Mouse (Mus musculus) embryonic facial prominence, embryonic 10.5 days (tissue): ENCODE results near the gene Zfp335. TPM values are rescaled to one million over a fixed set of nuclear protein-coding genes. Genes with fewer than 3 reads are reported as not detected.
"Not testable (repeated sequence)": the region's sequence is repeated elsewhere in the genome, so short reads cannot be mapped to it uniquely, and the experiment has no call there.

Source experiments
- DNase-seq: peaks from one replicate; pipeline ENCODE4 v3.0.0-alpha.2; 2017; ENCODE audit warnings: low spot score
- H3K27ac ChIP-seq: fragments of 300-500 bp; sonication (generic); replicated peaks from 2 replicates; pipeline ENCODE4 v1.5.1; 2016; ENCODE audit warnings: mild to moderate bottlenecking
- H3K27me3 ChIP-seq: fragments of 300-500 bp; sonication (generic); replicated peaks from 2 replicates; pipeline ENCODE4 v1.6.1; 2016; ENCODE audit warnings: low read depth, mild to moderate bottlenecking; ENCODE audit not compliant: poor library complexity, severe bottlenecking
- H3K36me3 ChIP-seq: fragments of 300-500 bp; sonication (generic); replicated peaks from 2 replicates; pipeline ENCODE4 v1.6.1; 2016; ENCODE audit warnings: mild to moderate bottlenecking, moderate library complexity
- H3K4me1 ChIP-seq: fragments of 300-500 bp; sonication (generic); 2 replicates; pipeline ENCODE4 v1.6.1; 2016
- H3K4me3 ChIP-seq: fragments of 300-500 bp; sonication (generic); 2 replicates; pipeline ENCODE4 v1.5.1; 2016; ENCODE audit warnings: mild to moderate bottlenecking, moderate library complexity
- H3K9me3 ChIP-seq: fragments of 300-500 bp; sonication (generic); 2 replicates; pipeline ENCODE4 v1.6.1; 2016; ENCODE audit warnings: mild to moderate bottlenecking
- WGBS: fragments of 180-500 bp; shearing (Covaris S2); methylation state at CpG from one replicate; pipeline ENCODE4 v1.1.7; 2016; 5-methylcytosine and 5-hydroxymethylcytosine counted together
- polyA plus RNA-seq: library from polyadenylated mRNA; unstranded; fragments of >200 nt; fragmentation: Nextera tagmentation; extraction: Ambion mirVana; gene quantifications from 2 replicates; pipeline ENCODE4 v1.2.1, GENCODE M21; 2016

Gene Zfp335
- polyA plus RNA-seq, 1 experiment from 2014 or later: 18.2 TPM

GRCm38 (mm10) chr2:164855572-164855971, 56.0 kb downstream of the Zfp335 start:
- not testable (repeated sequence) for DNase-seq, H3K9me3 ChIP-seq, H3K27ac ChIP-seq
- peaks cover 64% of the 10 kb centered on the region for H3K27me3 ChIP-seq
- WGBS: 80% methylated on average over 5 of the region's 5 CpGs
- peak overlapping the region; percentile 66; the same call in 1 of the 2 replicates for H3K4me3 ChIP-seq
- H3K36me3 ChIP-seq: peaks cover 21% of the 10 kb centered on the region
- peaks cover 54% of the 10 kb centered on the region for H3K4me1 ChIP-seq

- no peak for DNase-seq
- Histone ChIP-seq H3K9me3 (no peaks in the 10 kb centered on the region), H3K4me1 (peaks cover 5% of the 10 kb centered on the region), H3K36me3 (peaks cover 44% of the 10 kb centered on the region), H3K27ac (no peak overlapping the region), H3K27me3 (peaks cover 14% of the 10 kb centered on the region), H3K4me3 (no peak overlapping the region)
- WGBS: 88% methylated on average over 8 of the region's 8 CpGs
Measured at GRCm38 (mm10) chr2:164850061-164850460, 61.5 kb downstream of the Zfp335 start.

GRCm38 (mm10) chr2:164845782-164846181, 65.8 kb downstream of the Zfp335 start:
- no peak overlapping the region for H3K4me3 ChIP-seq
- no peak overlapping the region for H3K27ac ChIP-seq
- H3K4me1 ChIP-seq: no peaks in the 10 kb centered on the region
- 53% methylated on average over 3 of the region's 3 CpGs for WGBS
- H3K27me3 ChIP-seq: no peaks in the 10 kb centered on the region
- no peak for DNase-seq
- peaks cover 41% of the 10 kb centered on the region for H3K36me3 ChIP-seq
- no peaks in the 10 kb centered on the region for H3K9me3 ChIP-seq

Other genes with a start within 250 kb of the Zfp335 start
- gene Wfdc11, start 237.7 kb downstream of the Zfp335 start, polyA plus RNA-seq: not detected in 2 replicates
- gene Wfdc13, start 226.7 kb downstream of the Zfp335 start, polyA plus RNA-seq: 0.14 TPM in 1 of 2 replicates, not detected in the other
- not detected in 2 replicates for gene Spint4, start 213.3 kb downstream of the Zfp335 start, polyA plus RNA-seq
- not detected in 2 replicates for gene Spint5, start 196.5 kb downstream of the Zfp335 start, polyA plus RNA-seq
- gene Wfdc3, start 165.8 kb downstream of the Zfp335 start, polyA plus RNA-seq: 0.87 and 0.95 TPM in 2 replicates
- 85.1 and 88.8 TPM in 2 replicates for gene Dnttip1, start 165.8 kb downstream of the Zfp335 start, polyA plus RNA-seq
- 571 and 605 TPM in 2 replicates for gene Ube2c, start 141.9 kb downstream of the Zfp335 start, polyA plus RNA-seq
- not detected in 2 replicates for gene Tnnc2, start 131.8 kb downstream of the Zfp335 start, polyA plus RNA-seq
- gene Snx21, start 125.9 kb downstream of the Zfp335 start, polyA plus RNA-seq: 10.7 and 11.9 TPM in 2 replicates
- 13.9 and 15.8 TPM in 2 replicates for gene Acot8, start 106.9 kb downstream of the Zfp335 start, polyA plus RNA-seq
- gene Zswim3, start 106.7 kb downstream of the Zfp335 start, polyA plus RNA-seq: 8.5 and 8.6 TPM in 2 replicates
- gene Zswim1, start 89.1 kb downstream of the Zfp335 start, polyA plus RNA-seq: 24.2 and 27.1 TPM in 2 replicates
- not detected in 2 replicates for gene Spata25, start 83.2 kb downstream of the Zfp335 start, polyA plus RNA-seq
- 95.8 and 100 TPM in 2 replicates for gene Ctsa, start 78.9 kb downstream of the Zfp335 start, polyA plus RNA-seq
- 4.8 and 5.4 TPM in 2 replicates for gene Neurl2, start 78.3 kb downstream of the Zfp335 start, polyA plus RNA-seq
- gene Pltp, start 54.0 kb downstream of the Zfp335 start, polyA plus RNA-seq: 36.7 and 40.7 TPM in 2 replicates
- gene Pcif1, start 32.5 kb downstream of the Zfp335 start, polyA plus RNA-seq: 77.2 and 81.2 TPM in 2 replicates
- 0.28 and 0.77 TPM in 2 replicates for gene Mmp9, start 29.0 kb upstream of the Zfp335 start, polyA plus RNA-seq
- gene Slc12a5, start 49.0 kb upstream of the Zfp335 start, polyA plus RNA-seq: 1.5 and 1.7 TPM in 2 replicates
- gene Ncoa5, start 123.1 kb upstream of the Zfp335 start, polyA plus RNA-seq: 98.9 TPM in 2 replicates
- 5.0 and 6.2 TPM in 2 replicates for gene Cd40, start 143.9 kb upstream of the Zfp335 start, polyA plus RNA-seq
- gene 1700025C18Rik, start 179.0 kb upstream of the Zfp335 start, polyA plus RNA-seq: not detected in 2 replicates